In the genomic region with DNA sequence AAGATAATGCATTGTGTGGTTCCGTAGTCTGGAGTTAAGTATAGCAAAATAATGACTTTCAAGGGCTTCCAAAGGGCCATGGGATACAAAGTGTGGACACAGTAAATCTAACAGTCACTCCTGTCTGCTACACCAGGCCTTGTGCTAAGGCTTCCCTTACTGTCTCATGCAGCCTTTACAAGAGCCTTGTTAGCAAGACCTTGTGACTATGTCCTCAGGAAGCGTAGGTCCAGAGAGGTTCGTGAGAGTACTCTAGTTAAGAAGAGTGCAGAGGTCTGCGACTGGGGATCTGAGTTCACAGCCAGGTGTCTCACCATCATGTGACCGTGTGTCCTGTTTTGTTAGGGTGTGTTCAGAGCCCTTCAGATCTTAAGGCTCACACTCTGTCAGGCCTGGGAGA, we compare ENCODE assay signal across 32 mouse cellular contexts.
"Had no signal": no experiment of that assay in that cellular context is flagged by ENCODE, and none has a peak within 500 bp of the region (broad histone marks: within the 10 kb centered on the region; RNA-seq: fewer than 3 reads in every experiment).

No protein-coding gene starts in this region.

- DNase-seq: heart, postnatal 10 days; heart, postnatal 14 days; heart, postnatal 36 days; heart, postnatal 4 days; kidney, adult 11 months; kidney, adult 18-20 months; kidney, adult 2 months; kidney, adult 8-10 months; kidney, adult 9 months; kidney, postnatal 10 days; kidney, postnatal 14 days; kidney, postnatal 25 days; kidney, postnatal 36 days; kidney, postnatal 4 days; layer of hippocampus, adult 9-11 months; layer of hippocampus, postnatal 36 days had no signal

- H3K27me3 ChIP-seq: heart, embryonic 13.5 days; heart, embryonic 15.5 days; hindbrain, embryonic 12.5 days; hindbrain, embryonic 13.5 days; hindbrain, embryonic 15.5 days; kidney, embryonic 15.5 days had no signal

- ATAC-seq: hindbrain, embryonic 16.5 days; hindbrain, postnatal 0 days; inflammation-experienced regulatory T-cells, adult 6 months had no signal

- H3K4me3 ChIP-seq: heart, embryonic 10.5 days; heart, embryonic 13.5 days; heart, embryonic 15.5 days; hindbrain, embryonic 10.5 days; hindbrain, embryonic 12.5 days; hindbrain, embryonic 13.5 days; hindbrain, embryonic 15.5 days; kidney, embryonic 15.5 days; layer of hippocampus, adult 2 months; left cerebral cortex, adult 2 months had no signal

- H3K9me3 ChIP-seq: heart, embryonic 10.5 days; heart, embryonic 13.5 days; heart, embryonic 15.5 days; hindbrain, embryonic 10.5 days; hindbrain, embryonic 12.5 days; hindbrain, embryonic 13.5 days; hindbrain, embryonic 15.5 days; kidney, embryonic 15.5 days had no signal

- H3K27ac ChIP-seq: heart, embryonic 10.5 days; heart, embryonic 13.5 days; heart, embryonic 15.5 days; hindbrain, embryonic 10.5 days; hindbrain, embryonic 12.5 days; hindbrain, embryonic 13.5 days; hindbrain, embryonic 14.5 days; hindbrain, embryonic 15.5 days; hindbrain, postnatal 0 days; kidney, embryonic 15.5 days; kidney, postnatal 0 days; layer of hippocampus, adult 2 months; left cerebral cortex, adult 2 months had no signal

- H3K9ac ChIP-seq: heart, embryonic 13.5 days; heart, embryonic 15.5 days; hindbrain, embryonic 12.5 days; hindbrain, embryonic 13.5 days; hindbrain, embryonic 14.5 days; hindbrain, embryonic 15.5 days; kidney, embryonic 15.5 days had no signal

- H3K36me3 ChIP-seq: heart, embryonic 15.5 days; hindbrain, embryonic 10.5 days; hindbrain, embryonic 12.5 days; hindbrain, embryonic 15.5 days; kidney, embryonic 15.5 days had no signal

- H3K4me2 ChIP-seq: heart, embryonic 11.5 days; heart, embryonic 13.5 days; heart, embryonic 15.5 days; hindbrain, embryonic 12.5 days; hindbrain, embryonic 13.5 days; hindbrain, embryonic 14.5 days; hindbrain, embryonic 15.5 days; kidney, embryonic 15.5 days had no signal

- H3K4me1 ChIP-seq: hindbrain, embryonic 10.5 days; hindbrain, embryonic 12.5 days; hindbrain, embryonic 15.5 days had no signal
